Mouse (Mus musculus): ENCODE measurements at regions not wholly inside any gene's neighbourhood (a gene's known extent, or its start where the extent isn't known, plus 50 kb on each side); places are given as distances from the start of the nearest gene placed in this dataset.
"Not testable (repeated sequence)": the region's sequence is repeated elsewhere in the genome, so short reads cannot be mapped to it uniquely, and the experiment has no call there.

- H3K9me3 ChIP-seq (ENCODE audit: control insufficient read depth); H3K36me3 ChIP-seq (ENCODE audit: control insufficient read depth, insufficient read depth); H3K4me2 ChIP-seq (replicated peaks; ENCODE audit: low read depth); H3K4me3 ChIP-seq (ENCODE audit: low read depth, low read length); ATAC-seq; H3K9ac ChIP-seq (ENCODE audit: low read depth, low read length); H3K27ac ChIP-seq (ENCODE audit: low read depth, low read length); H3K4me1 ChIP-seq (replicated peaks; ENCODE audit: control insufficient read depth, insufficient read depth, low read length); H3K27me3 ChIP-seq (replicated peaks; ENCODE audit: control insufficient read depth, insufficient read depth, low read length): not testable (repeated sequence)
- WGBS, result 83% methylated on average over 2 of the region's 2 CpGs
These were observed 1137.7 kb upstream of the Zfp386 start for GRCm38 (mm10) chr12:114909799-114910198.

GRCm38 (mm10) chr12:114914406-114914805, 1133.1 kb upstream of the Zfp386 start:
- not testable (repeated sequence) for H3K4me1 ChIP-seq (replicated peaks; ENCODE audit: control insufficient read depth, insufficient read depth, low read length); H3K36me3 ChIP-seq (ENCODE audit: control insufficient read depth, insufficient read depth); H3K4me2 ChIP-seq (replicated peaks; ENCODE audit: low read depth); H3K9me3 ChIP-seq (ENCODE audit: control insufficient read depth); ATAC-seq; H3K9ac ChIP-seq (ENCODE audit: low read depth, low read length); H3K27me3 ChIP-seq (replicated peaks; ENCODE audit: control insufficient read depth, insufficient read depth, low read length); H3K4me3 ChIP-seq (ENCODE audit: low read depth, low read length); H3K27ac ChIP-seq (ENCODE audit: low read depth, low read length)

- H3K9ac ChIP-seq (ENCODE audit: low read depth, low read length), result no peak overlapping the region
- no peaks in the 10 kb centered on the region for H3K36me3 ChIP-seq (ENCODE audit: control insufficient read depth, insufficient read depth)
- H3K9me3 ChIP-seq (ENCODE audit: control insufficient read depth), result no peaks in the 10 kb centered on the region
- H3K4me2 ChIP-seq (replicated peaks; ENCODE audit: low read depth), result no peak overlapping the region
- no peak for ATAC-seq
- no peak overlapping the region for H3K27ac ChIP-seq (ENCODE audit: low read depth, low read length)
- no peaks in the 10 kb centered on the region for H3K4me1 ChIP-seq (replicated peaks; ENCODE audit: control insufficient read depth, insufficient read depth, low read length)
- TF ChIP-seq CTCF (IDR thresholded peaks at IDR 0.05; ENCODE audit: low read depth), result no peak
- H3K4me3 ChIP-seq (ENCODE audit: low read depth, low read length), result no peak overlapping the region
- 67% methylated on average over 3 of the region's 3 CpGs for WGBS
- no peaks in the 10 kb centered on the region for H3K27me3 ChIP-seq (replicated peaks; ENCODE audit: control insufficient read depth, insufficient read depth, low read length)
These were observed 1119.8 kb upstream of the Zfp386 start for GRCm38 (mm10) chr12:114927691-114928090.

GRCm38 (mm10) chr12:114932158-114932557, 1115.4 kb upstream of the Zfp386 start:
- no peak overlapping the region for H3K4me3 ChIP-seq (ENCODE audit: low read depth, low read length)
- 79% methylated on average over 3 of the region's 3 CpGs for WGBS
- ATAC-seq, result no peak
- H3K9ac ChIP-seq (ENCODE audit: low read depth, low read length), result no peak overlapping the region
- 0 out of 2 replicates have a peak, but pooled peaks cover 4% of the 10 kb centered on the region for H3K9me3 ChIP-seq (ENCODE audit: control insufficient read depth)
- no peaks in the 10 kb centered on the region for H3K4me1 ChIP-seq (replicated peaks; ENCODE audit: control insufficient read depth, insufficient read depth, low read length)
- no peak overlapping the region for H3K27ac ChIP-seq (ENCODE audit: low read depth, low read length)
- H3K27me3 ChIP-seq (replicated peaks; ENCODE audit: control insufficient read depth, insufficient read depth, low read length), result no peaks in the 10 kb centered on the region
- no peak for TF ChIP-seq CTCF (IDR thresholded peaks at IDR 0.05; ENCODE audit: low read depth)
- H3K36me3 ChIP-seq (ENCODE audit: control insufficient read depth, insufficient read depth), result no peaks in the 10 kb centered on the region
- no peak overlapping the region for H3K4me2 ChIP-seq (replicated peaks; ENCODE audit: low read depth)

- no peaks in the 10 kb centered on the region for H3K4me1 ChIP-seq (replicated peaks; ENCODE audit: control insufficient read depth, insufficient read depth, low read length)
- no peak overlapping the region for H3K9ac ChIP-seq (ENCODE audit: low read depth, low read length)
- TF ChIP-seq CTCF (IDR thresholded peaks at IDR 0.05; ENCODE audit: low read depth), result no peak
- WGBS, result 92% methylated on average over 2 of the region's 2 CpGs
- no peaks in the 10 kb centered on the region for H3K27me3 ChIP-seq (replicated peaks; ENCODE audit: control insufficient read depth, insufficient read depth, low read length)
- H3K36me3 ChIP-seq (ENCODE audit: control insufficient read depth, insufficient read depth), result no peaks in the 10 kb centered on the region
- no peak overlapping the region for H3K27ac ChIP-seq (ENCODE audit: low read depth, low read length)
- 0 out of 2 replicates have a peak, but pooled peaks cover 4% of the 10 kb centered on the region for H3K9me3 ChIP-seq (ENCODE audit: control insufficient read depth)
- H3K4me3 ChIP-seq (ENCODE audit: low read depth, low read length), result no peak overlapping the region
- no peak overlapping the region for H3K4me2 ChIP-seq (replicated peaks; ENCODE audit: low read depth)
- ATAC-seq, result no peak
These were observed 1114.9 kb upstream of the Zfp386 start for GRCm38 (mm10) chr12:114932669-114933068.

GRCm38 (mm10) chr12:114936865-114937264, 1110.7 kb upstream of the Zfp386 start:
- H3K36me3 ChIP-seq (ENCODE audit: control insufficient read depth, insufficient read depth); ATAC-seq; H3K9me3 ChIP-seq (ENCODE audit: control insufficient read depth); H3K4me1 ChIP-seq (replicated peaks; ENCODE audit: control insufficient read depth, insufficient read depth, low read length); H3K9ac ChIP-seq (ENCODE audit: low read depth, low read length); H3K4me2 ChIP-seq (replicated peaks; ENCODE audit: low read depth); H3K4me3 ChIP-seq (ENCODE audit: low read depth, low read length); H3K27me3 ChIP-seq (replicated peaks; ENCODE audit: control insufficient read depth, insufficient read depth, low read length); H3K27ac ChIP-seq (ENCODE audit: low read depth, low read length): not testable (repeated sequence)

- Histone ChIP-seq H3K27me3 (replicated peaks; ENCODE audit: control insufficient read depth, insufficient read depth, low read length) (no peaks in the 10 kb centered on the region), H3K27ac (ENCODE audit: low read depth, low read length) (no peak overlapping the region), H3K9ac (ENCODE audit: low read depth, low read length) (no peak overlapping the region), H3K4me3 (ENCODE audit: low read depth, low read length) (no peak overlapping the region), H3K4me1 (replicated peaks; ENCODE audit: control insufficient read depth, insufficient read depth, low read length) (no peaks in the 10 kb centered on the region), H3K36me3 (ENCODE audit: control insufficient read depth, insufficient read depth) (no peaks in the 10 kb centered on the region), H3K4me2 (replicated peaks; ENCODE audit: low read depth) (no peak overlapping the region), H3K9me3 (ENCODE audit: control insufficient read depth) (no peaks in the 10 kb centered on the region)
- TF ChIP-seq CTCF (IDR thresholded peaks at IDR 0.05; ENCODE audit: low read depth), result no peak
- ATAC-seq, result no peak
These were observed 1107.9 kb upstream of the Zfp386 start for GRCm38 (mm10) chr12:114939576-114939975.
